Mouse (Mus musculus) Patski (cell line): ENCODE measurements around the gene Olfr453. TPM values are rescaled to one million over a fixed set of nuclear protein-coding genes. Genes with fewer than 3 reads are reported as not detected.

Experiments used
- ATAC-seq: fragments of 100-300 bp; one replicate; pipeline ENCODE4 v1.8.0; 2021
- CTCF ChIA-PET: fragments of 350-600 bp; sonication (Branson Sonifier 250); formaldehyde crosslinking; loops from one replicate; lab custom pipeline; 2022; ENCODE audit warnings: inconsistent platforms; lab: Charles Lee
- POLR2A ChIA-PET: fragments of 350-600 bp; sonication (Branson Sonifier 250); formaldehyde crosslinking; loops from one replicate; lab custom pipeline; 2022; ENCODE audit warnings: antibody characterized with exemption, inconsistent platforms; lab: Charles Lee
- DNase-seq: peaks from one replicate; pipeline ENCODE4 v3.0.0-alpha.2; 2011; ENCODE audit warnings: low read depth, low spot score
- H3K27me3 ChIP-seq: fragments of 371-371 bp; one replicate; pipeline ENCODE4 v1.5.1; 2021
- CTCF ChIP-seq: fragments of 100-300 bp; IDR thresholded peaks from one replicate; pipeline ENCODE4 v1.5.1; 2021
- in situ Hi-C: fragments of 300-500 bp; cut with MboI; formaldehyde crosslinking; loops from 3 replicates; pipeline ENCODE4 v1.11.1; 2018; ENCODE audit warnings: low pct_unique_long_range_greater_than_20kb, mixed read lengths
- polyA plus RNA-seq: library from polyadenylated mRNA; unstranded; gene quantifications from one replicate; pipeline ENCODE4 v1.2.3, GENCODE M21; 2021

Olfr453 gene
- not detected for polyA plus RNA-seq

GRCm38 (mm10) chr6:42739071-42739470 lies at the start of gene Olfr453:
Gene Olfr453, plus strand, starts transcription at chr6:42739371.
- ATAC-seq (no peak), DNase-seq (no peak)
- in situ Hi-C loops = no loop called here
- no peak for TF ChIP-seq CTCF
- H3K27me3 ChIP-seq = peaks cover 53% of the 10 kb centered on the region
- POLR2A ChIA-PET = no interaction called here
- CTCF ChIA-PET = interaction anchor here (1.2 kb wide), 1 partner anchor 13 kb away, joined by 3 read pairs; no protein-coding TSS in a partner anchor

- ChIA-PET POLR2A (no interaction called here), CTCF (no interaction called here)
- in situ Hi-C loops = loop anchor here (10.0 to 25.0 kb wide), 2 partner anchors 425 to 598 kb away; partner anchors contain the start of genes Casp2 and Tmem139
- no peak for DNase-seq
- no peak for TF ChIP-seq CTCF
- no peaks in the 10 kb centered on the region for H3K27me3 ChIP-seq
- no peak for ATAC-seq
Measured at GRCm38 (mm10) chr6:42689761-42690160, 49.4 kb upstream of the Olfr453 start.

GRCm38 (mm10) chr6:42692154-42692516 lies 47.0 kb upstream of the Olfr453 start:
- ChIA-PET POLR2A (interaction anchor here (0.6 kb wide), 1 partner anchor 115 kb away, joined by 3 read pairs; no protein-coding TSS in a partner anchor), CTCF (interaction anchor here (1.4 kb wide), 1 partner anchor 9 kb away, joined by 3 read pairs; no protein-coding TSS in a partner anchor)
- H3K27me3 ChIP-seq = no peaks in the 10 kb centered on the region
- peak; percentile 91 for ATAC-seq
- DNase-seq = peak; percentile 57
- in situ Hi-C loops = loop anchor here (25.0 kb wide), 1 partner anchor 595 kb away; no protein-coding TSS in a partner anchor
- TF ChIP-seq CTCF = no peak

GRCm38 (mm10) chr6:42692517-42693190 lies 46.5 kb upstream of the Olfr453 start:
- no peaks in the 10 kb centered on the region for H3K27me3 ChIP-seq
- ATAC-seq (peak; percentile 95), DNase-seq (peak; percentile 38)
- in situ Hi-C loops = loop anchor here (25.0 kb wide), 1 partner anchor 595 kb away; no protein-coding TSS in a partner anchor
- TF ChIP-seq CTCF = no peak
- POLR2A ChIA-PET = interaction anchor here (0.6 kb wide), 1 partner anchor 115 kb away, joined by 3 read pairs; no protein-coding TSS in a partner anchor
- CTCF ChIA-PET = interaction anchor here (1.4 kb wide), 1 partner anchor 10 kb away, joined by 3 read pairs; no protein-coding TSS in a partner anchor

GRCm38 (mm10) chr6:42709291-42710211 lies 29.6 kb upstream of the Olfr453 start, which contains the start of gene Tcaf1:
Gene Tcaf1, minus strand, starts transcription at chr6:42710088.
- no peak for DNase-seq
- ATAC-seq = peak; percentile 94
- H3K27me3 ChIP-seq = peaks cover 38% of the 10 kb centered on the region
- in situ Hi-C loops = no loop called here
- no peak for TF ChIP-seq CTCF
- ChIA-PET CTCF (interaction anchor here (1.0 kb wide), 1 partner anchor 12 kb away, joined by 4 read pairs; no protein-coding TSS in a partner anchor), POLR2A (no interaction called here)

GRCm38 (mm10) chr6:42714668-42715067 lies 24.5 kb upstream of the Olfr453 start:
- in situ Hi-C loops = no loop called here
- peaks cover 28% of the 10 kb centered on the region for H3K27me3 ChIP-seq
- ATAC-seq (no peak), DNase-seq (no peak)
- no peak for TF ChIP-seq CTCF
- ChIA-PET POLR2A (no interaction called here), CTCF (no interaction called here)

- ChIA-PET CTCF (no interaction called here), POLR2A (interaction anchor here (0.5 kb wide), 1 partner anchor 22 kb away, joined by 3 read pairs; no protein-coding TSS in a partner anchor)
- H3K27me3 ChIP-seq = peaks cover 51% of the 10 kb centered on the region
- no peak for ATAC-seq
- in situ Hi-C loops = no loop called here
- DNase-seq = no peak
- TF ChIP-seq CTCF = no peak
Measured at GRCm38 (mm10) chr6:42717973-42718372, 21.2 kb upstream of the Olfr453 start.

- ATAC-seq (no peak), DNase-seq (no peak)
- POLR2A ChIA-PET = no interaction called here
- in situ Hi-C loops = no loop called here
- H3K27me3 ChIP-seq = peaks cover 42% of the 10 kb centered on the region
- CTCF ChIA-PET = no interaction called here
- TF ChIP-seq CTCF = no peak
Measured at GRCm38 (mm10) chr6:42742303-42742702, 3.1 kb downstream of the Olfr453 start.

- POLR2A ChIA-PET = no interaction called here
- no peak for ATAC-seq
- H3K27me3 ChIP-seq = peaks cover 15% of the 10 kb centered on the region
- CTCF ChIA-PET = no interaction called here
- in situ Hi-C loops = no loop called here
- no peak for DNase-seq
- no peak for TF ChIP-seq CTCF
Measured at GRCm38 (mm10) chr6:42747846-42748245, 8.7 kb downstream of the Olfr453 start.

- no peak for TF ChIP-seq CTCF
- peaks cover 41% of the 10 kb centered on the region for H3K27me3 ChIP-seq
- in situ Hi-C loops = no loop called here
- DNase-seq (no peak), ATAC-seq (no peak)
- POLR2A ChIA-PET = no interaction called here
- CTCF ChIA-PET = interaction anchor here (1.0 kb wide), 1 partner anchor 9 kb away, joined by 3 read pairs; no protein-coding TSS in a partner anchor
Measured at GRCm38 (mm10) chr6:42756104-42756503, 16.9 kb downstream of the Olfr453 start, which contains the start of gene Olfr38. Gene Olfr38, plus strand, starts transcription at chr6:42756404.
